Comparison of ENCODE assay signal across 7 mouse cellular contexts in genomic region chr3:58784219-58785092, GRCm38 (mm10). TPM values are rescaled to one million over a fixed set of nuclear protein-coding genes. Genes with fewer than 3 reads are reported as not detected.
DNase-seq lines count a peak whose midpoint lies in the region; ATAC-seq and TF ChIP-seq lines count a peak whose summit lies in the region.

No protein-coding gene starts in this region.

- in situ Hi-C loops in Patski (cut with MboI; ENCODE audit: low pct_unique_long_range_greater_than_20kb) = loop anchor here (5.0 kb wide), 2 partner anchors 127 to 267 kb away; no protein-coding TSS in a partner anchor

- H3K4me2 ChIP-seq in kidney, embryonic 16.5 days (replicated peaks; ENCODE audit: low read depth, low read length) = no peak overlapping the region
- H3K4me2 ChIP-seq in hindbrain, embryonic 15.5 days = no peak overlapping the region
- H3K4me2 ChIP-seq in midbrain, embryonic 15.5 days = no peak overlapping the region

- peak; percentile 22 for DNase-seq in kidney, adult 18-20 months
- DNase-seq in CD4-positive, CD25-positive, alpha-beta regulatory T cell, adult 2 months (ENCODE audit: low read depth, low spot score) = peak; percentile 66
- DNase-seq in Patski (ENCODE audit: low read depth, low spot score) = no peak
- no peak for DNase-seq in urinary bladder, postnatal 4 days (ENCODE audit: low spot score in 2 of 2)

- H3K36me3 ChIP-seq in kidney, embryonic 16.5 days (ENCODE audit: insufficient read depth, low read length) = no peaks in the 10 kb centered on the region
- no peaks in the 10 kb centered on the region for H3K36me3 ChIP-seq in hindbrain, embryonic 15.5 days
- no peaks in the 10 kb centered on the region for H3K36me3 ChIP-seq in midbrain, embryonic 15.5 days (replicated peaks)

- peak; percentile 80 for TF ChIP-seq CTCF in Patski (IDR thresholded peaks at IDR 0.05)

- no peak overlapping the region for H3K27ac ChIP-seq in kidney, embryonic 16.5 days (ENCODE audit: low read length)
- no peak overlapping the region for H3K27ac ChIP-seq in hindbrain, embryonic 15.5 days (replicated peaks)
- no peak overlapping the region for H3K27ac ChIP-seq in midbrain, embryonic 15.5 days

- H3K4me1 ChIP-seq in kidney, embryonic 16.5 days (ENCODE audit: insufficient read depth, low read length) = no peaks in the 10 kb centered on the region
- H3K4me1 ChIP-seq in hindbrain, embryonic 15.5 days (replicated peaks) = no peaks in the 10 kb centered on the region
- H3K4me1 ChIP-seq in midbrain, embryonic 15.5 days = no peaks in the 10 kb centered on the region

- H3K9me3 ChIP-seq in kidney, embryonic 16.5 days (ENCODE audit: low read length) = no peaks in the 10 kb centered on the region
- H3K9me3 ChIP-seq in hindbrain, embryonic 15.5 days = no peaks in the 10 kb centered on the region
- H3K9me3 ChIP-seq in midbrain, embryonic 15.5 days = no peaks in the 10 kb centered on the region

- H3K9ac ChIP-seq in kidney, embryonic 16.5 days (replicated peaks; ENCODE audit: low read length) = no peak overlapping the region
- H3K9ac ChIP-seq in hindbrain, embryonic 15.5 days = no peak overlapping the region
- H3K9ac ChIP-seq in midbrain, embryonic 15.5 days = no peak overlapping the region

- no peak overlapping the region for H3K4me3 ChIP-seq in kidney, embryonic 16.5 days (ENCODE audit: low read length)
- H3K4me3 ChIP-seq in hindbrain, embryonic 15.5 days = no peak overlapping the region
- H3K4me3 ChIP-seq in midbrain, embryonic 15.5 days = no peak overlapping the region

- CTCF ChIA-PET in Patski (lab: Charles Lee) = interaction anchor here (0.7 to 6.7 kb wide), 5 partner anchors 9 to 152 kb away, joined by 3 to 62 read pairs (median 4); no protein-coding TSS in a partner anchor

- no peaks in the 10 kb centered on the region for H3K27me3 ChIP-seq in kidney, embryonic 16.5 days (ENCODE audit: insufficient read depth, low read length)
- no peaks in the 10 kb centered on the region for H3K27me3 ChIP-seq in Patski
- H3K27me3 ChIP-seq in hindbrain, embryonic 15.5 days = no peaks in the 10 kb centered on the region
- no peaks in the 10 kb centered on the region for H3K27me3 ChIP-seq in midbrain, embryonic 15.5 days (replicated peaks)

- 32% methylated on average over 8 of the region's 8 CpGs for WGBS in kidney, embryonic 16.5 days
- 42% methylated on average over 8 of the region's 8 CpGs for WGBS in hindbrain, embryonic 15.5 days
- 35% methylated on average over 8 of the region's 8 CpGs for WGBS in midbrain, embryonic 15.5 days

- POLR2A ChIA-PET in Patski (lab: Charles Lee) = no interaction called here

- ATAC-seq in kidney, embryonic 16.5 days (ENCODE audit: low FRiP score, low TSS enrichment) = no peak
- ATAC-seq in Patski = no peak
- peak; percentile 34; the same call in 1 of the 2 replicates for ATAC-seq in hindbrain, embryonic 15.5 days (ENCODE audit: low FRiP score, low read depth)
- peak; percentile 43 for ATAC-seq in midbrain, embryonic 15.5 days (replicated peaks)

RNA-seq across cellular contexts. Expression of gene Mindy4b-ps, which starts 37.7 kb away (rescaled TPM):
- not detected in 2 replicates for polyA plus RNA-seq in kidney, embryonic 16.5 days (2015; fragmentation: Nextera tagmentation; extraction: Ambion mirVana)
- polyA plus RNA-seq in Patski (2021) = not detected
- polyA plus RNA-seq in hindbrain, embryonic 15.5 days (2015; fragmentation: Nextera tagmentation; extraction: Ambion mirVana) = 0.07 TPM in 1 of 2 replicates, not detected in the other
- polyA plus RNA-seq in midbrain, embryonic 15.5 days (2015; fragmentation: Nextera tagmentation; extraction: Ambion mirVana) = 0.08 and 0.14 TPM in 2 replicates

Comparison
In these comparisons a context has a peak if more than half of its experiments do, and no peak if none do; other contexts are left out.
1. DNase-seq: peak in kidney, adult 18-20 months (single experiment) and CD4-positive, CD25-positive, alpha-beta regulatory T cell, adult 2 months (single experiment); none in Patski (single experiment) and urinary bladder, postnatal 4 days (0 of 2).
2. ATAC-seq: peak in hindbrain, embryonic 15.5 days (single experiment) and midbrain, embryonic 15.5 days (single experiment); none in kidney, embryonic 16.5 days (single experiment) and Patski (single experiment).